Mouse (Mus musculus) liver, postnatal 0 days (tissue): ENCODE results near the gene Kcnn3.

Experiments
- CTCF ChIP-seq: sonication (generic); IDR thresholded peaks from 2 replicates; pipeline ENCODE4 v1.5.1; 2016; ENCODE audit warnings: antibody characterized with exemption, low read depth
- EP300 ChIP-seq: IDR thresholded peaks from 2 replicates; pipeline ENCODE4 v1.6.1; 2016; ENCODE audit warnings: antibody characterized with exemption, low read depth, mild to moderate bottlenecking

DNA sequence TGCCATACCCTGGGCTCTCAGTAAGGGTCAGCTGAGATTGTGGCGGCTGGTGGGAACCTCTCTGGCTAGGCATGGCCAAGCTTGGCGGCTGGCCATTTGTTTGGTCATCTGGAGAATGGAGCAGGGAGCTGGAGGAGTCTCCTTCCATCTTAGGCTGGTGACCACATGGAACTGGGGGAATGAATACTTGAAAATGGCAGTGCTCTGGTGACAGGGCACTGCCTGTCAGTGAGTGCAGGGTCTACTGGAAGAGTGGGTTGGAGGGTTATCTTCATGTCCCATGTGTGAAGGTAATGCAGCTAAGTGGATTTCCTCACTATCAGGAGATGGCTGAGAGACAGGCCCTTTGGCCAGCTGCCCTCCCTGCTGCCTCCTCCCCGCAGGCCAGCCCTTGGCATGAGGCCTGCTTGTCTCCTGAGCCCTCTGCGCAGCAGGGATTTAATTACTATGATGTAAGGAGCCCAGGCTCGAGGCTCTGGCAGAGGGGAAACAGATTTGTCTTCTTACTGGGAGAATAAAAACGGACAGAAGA lies 14.7 kb downstream of the Kcnn3 start:
- TF ChIP-seq CTCF (no peak), EP300 (no peak)
